Mouse (Mus musculus) lung, postnatal 25 days (tissue): ENCODE data around the gene Fate1.
"Not testable (repeated sequence)": the region's sequence is repeated elsewhere in the genome, so short reads cannot be mapped to it uniquely, and the experiment has no call there.

Experiments used
- DNase-seq: peaks from one replicate; pipeline ENCODE4 v3.0.0; 2022; ENCODE audit warnings: low spot score

The Fate1 gene

GRCm38 (mm10) chrX:71972686-71973085, at the start of gene Fate1:
Gene Fate1, plus strand, starts transcription at chrX:71972986.
- no peak for DNase-seq

- DNase-seq: peak; percentile 31
These were observed 26.2 kb upstream of the Fate1 start for GRCm38 (mm10) chrX:71946631-71947030.

GRCm38 (mm10) chrX:71958366-71958765, 14.4 kb upstream of the Fate1 start:
- peak; percentile 66 for DNase-seq

GRCm38 (mm10) chrX:71962073-71963051, 10.4 kb upstream of the Fate1 start, which contains the start of gene Prrg3:
Gene Prrg3, plus strand, starts transcription at chrX:71962624.
- peak; percentile 57 for DNase-seq

GRCm38 (mm10) chrX:71963275-71963912, 9.4 kb upstream of the Fate1 start:
- DNase-seq: no peak

- DNase-seq: peak; percentile 34
These were observed 4.6 kb upstream of the Fate1 start for GRCm38 (mm10) chrX:71968216-71968615.

GRCm38 (mm10) chrX:71968816-71969215, 4.0 kb upstream of the Fate1 start:
- no peak for DNase-seq

- DNase-seq: no peak
These were observed 1.5 kb upstream of the Fate1 start for GRCm38 (mm10) chrX:71971325-71971724.

- DNase-seq: not testable (repeated sequence)
These were observed 4.9 kb downstream of the Fate1 start for GRCm38 (mm10) chrX:71977681-71978080.

GRCm38 (mm10) chrX:71980443-71980842, 7.7 kb downstream of the Fate1 start:
- DNase-seq: peak; percentile 41

- no peak for DNase-seq
These were observed 8.5 kb downstream of the Fate1 start for GRCm38 (mm10) chrX:71981322-71981721.

GRCm38 (mm10) chrX:71983205-71983604, 10.4 kb downstream of the Fate1 start:
- peak; percentile 24 for DNase-seq

- peak; percentile 43 for DNase-seq
These were observed 11.0 kb downstream of the Fate1 start for GRCm38 (mm10) chrX:71983775-71984174.

- DNase-seq: no peak
These were observed 18.8 kb downstream of the Fate1 start, which contains the start of gene Cnga2 for GRCm38 (mm10) chrX:71991549-71991948. Gene Cnga2, plus strand, starts transcription at chrX:71991849.

- DNase-seq: peak; percentile 30
These were observed 23.2 kb downstream of the Fate1 start for GRCm38 (mm10) chrX:71995972-71996371.

GRCm38 (mm10) chrX:72009930-72010329, 37.1 kb downstream of the Fate1 start:
- DNase-seq: peak; percentile 37

- peak; percentile 29 for DNase-seq
These were observed 39.5 kb downstream of the Fate1 start for GRCm38 (mm10) chrX:72012236-72012635.

- peak; percentile 43 for DNase-seq
These were observed 40.0 kb downstream of the Fate1 start for GRCm38 (mm10) chrX:72012804-72013203.

- DNase-seq: no peak
These were observed 49.5 kb downstream of the Fate1 start for GRCm38 (mm10) chrX:72022241-72022640.

- DNase-seq: no peak
These were observed 50.1 kb downstream of the Fate1 start for GRCm38 (mm10) chrX:72022750-72023398.

GRCm38 (mm10) chrX:72023542-72023941, 50.8 kb downstream of the Fate1 start:
- no peak for DNase-seq
